Mouse (Mus musculus) gastrocnemius, adult 2 months (tissue): ENCODE results near the gene Foxn3. TPM values are rescaled to one million over a fixed set of nuclear protein-coding genes. Genes with fewer than 3 reads are reported as not detected.

Experiments used
- DNase-seq: peaks from one replicate; pipeline ENCODE4 v3.0.0; 2022
- H3K27ac ChIP-seq: fragments of 200-600 bp; 2 replicates; pipeline ENCODE4 v1.8.1; 2022; ENCODE audit warnings: mild to moderate bottlenecking
- H3K4me3 ChIP-seq: fragments of 200-600 bp; 2 replicates; pipeline ENCODE4 v1.8.1; 2022; ENCODE audit warnings: mild to moderate bottlenecking, moderate library complexity
- CTCF ChIP-seq: fragments of 200-600 bp; IDR thresholded peaks from 2 replicates; pipeline ENCODE4 v1.8.1; 2022; ENCODE audit warnings: antibody characterized with exemption, mild to moderate bottlenecking, moderate library complexity
- intact Hi-C: fragments of 180-260 bp; cut with DNase I; formaldehyde crosslinking; loops from one replicate; pipeline ENCODE4 v1.15.1; 2025
- total RNA-seq, 2 experiments: library from RNA; stranded (reverse); gene quantifications; 2 replicates each; pipeline ENCODE4 v1.2.3; 2021

The Foxn3 gene
- total RNA-seq, 2 experiments from 2014 or later = 190 to 201 TPM

DNA sequence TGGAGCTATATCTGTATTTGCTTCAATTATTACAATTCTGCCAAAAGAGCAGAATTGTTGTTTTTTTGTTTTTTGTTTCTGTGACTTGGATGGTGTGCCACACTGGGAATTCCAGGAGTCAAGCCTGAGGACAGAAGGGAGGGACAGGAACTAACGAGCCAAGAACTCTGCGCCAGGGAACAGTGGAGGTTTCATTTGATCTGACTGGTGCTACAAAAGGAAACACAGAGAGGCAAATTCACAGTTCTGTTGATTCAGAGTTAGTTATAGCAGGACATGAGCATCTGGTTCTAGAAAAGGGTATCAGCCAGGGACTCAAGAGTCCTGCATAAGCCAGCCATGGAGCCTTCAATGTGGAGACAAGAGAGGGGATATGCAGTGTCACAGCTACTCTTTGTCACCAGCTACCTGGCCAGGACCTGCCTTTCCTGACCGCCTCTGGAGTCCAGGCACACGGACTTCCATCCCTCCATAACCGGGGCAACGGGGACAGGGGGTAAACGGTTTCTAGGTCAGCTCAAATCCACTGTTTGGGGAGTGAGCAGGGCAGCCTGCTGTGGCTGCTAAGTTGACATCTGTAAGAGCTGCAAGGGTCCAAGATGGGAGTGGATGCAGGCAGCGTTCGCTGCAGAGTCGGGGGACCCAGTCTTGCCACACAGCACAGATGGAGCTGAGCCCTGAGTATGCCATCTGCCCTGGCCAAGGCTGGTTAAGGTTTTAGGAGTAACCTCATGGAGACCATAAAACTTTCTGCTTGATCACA lies 316.2 kb downstream of the Foxn3 start:
- TF ChIP-seq CTCF = no peak
- Histone ChIP-seq H3K4me3 (no peak overlapping the region), H3K27ac (peak overlapping the region; percentile 67)
- no peak for DNase-seq
- intact Hi-C loops = no loop called here

DNA sequence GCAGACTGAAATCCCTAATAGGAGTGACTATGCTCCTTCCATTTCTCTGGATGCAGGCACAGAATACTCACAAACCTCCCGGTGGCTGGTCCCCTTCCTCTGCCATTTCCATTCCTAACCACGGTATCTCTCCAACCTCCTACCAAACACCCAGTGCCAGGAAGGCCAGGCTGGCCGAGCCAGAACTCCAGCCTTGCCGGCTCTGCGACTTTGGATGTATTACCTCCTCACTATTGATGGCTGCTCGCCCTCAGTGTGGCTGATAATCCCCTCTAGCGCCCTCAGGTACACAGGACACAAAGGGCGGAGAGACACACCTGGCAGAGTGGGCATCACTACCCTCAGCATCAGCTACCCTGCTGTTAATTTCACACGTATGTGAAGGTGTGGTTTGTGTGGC lies 318.7 kb downstream of the Foxn3 start:
- DNase-seq = no peak
- intact Hi-C loops = no loop called here
- Histone ChIP-seq H3K4me3 (no peak overlapping the region), H3K27ac (no peak overlapping the region)
- no peak for TF ChIP-seq CTCF

DNA sequence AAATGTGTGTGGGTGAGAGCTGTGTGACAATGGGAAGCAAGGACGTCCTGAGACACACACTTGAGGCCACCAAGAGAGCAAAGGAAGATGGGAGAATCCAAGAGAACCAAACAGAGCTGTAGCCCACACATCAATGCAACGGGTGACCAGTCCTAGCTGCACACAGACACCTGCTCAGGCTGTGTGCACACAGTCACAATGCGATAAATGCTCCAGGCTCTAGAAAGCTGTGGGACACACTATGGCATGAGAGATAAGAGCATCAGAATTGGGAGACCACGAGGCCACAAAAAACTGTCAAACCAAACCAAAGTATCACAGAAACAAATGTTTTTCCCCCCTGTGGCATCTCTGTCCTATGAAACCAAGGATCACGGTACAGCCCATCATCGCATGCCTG lies 319.1 kb downstream of the Foxn3 start:
- no peak overlapping the region for H3K4me3 ChIP-seq
- TF ChIP-seq CTCF = no peak
- H3K27ac ChIP-seq = no peak overlapping the region
- no peak for DNase-seq
- intact Hi-C loops = no loop called here

DNA sequence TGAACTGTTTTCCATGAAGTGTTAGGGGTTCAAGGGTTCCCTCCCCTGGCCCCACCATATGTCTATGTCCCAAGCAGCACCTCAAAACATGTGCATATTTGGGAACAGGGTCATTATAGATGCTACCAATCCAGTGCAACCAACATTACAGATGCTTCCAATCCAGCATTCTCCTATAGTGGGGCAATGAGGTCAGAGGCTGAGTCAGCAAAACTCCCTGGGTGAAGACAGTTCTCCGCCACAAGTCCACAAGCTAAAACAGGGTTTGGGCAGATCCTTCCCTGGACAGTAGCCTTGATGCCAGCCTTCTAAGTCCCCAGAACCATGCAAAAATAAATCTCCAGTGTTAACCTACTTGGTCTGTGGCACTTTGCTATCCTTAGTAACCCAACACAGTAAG lies 320.1 kb downstream of the Foxn3 start:
- DNase-seq = no peak
- H3K27ac ChIP-seq = 0 out of 2 replicates have a peak overlapping the region, but pooled peaks have one; percentile 8
- no peak overlapping the region for H3K4me3 ChIP-seq
- intact Hi-C loops = no loop called here
- TF ChIP-seq CTCF = no peak

DNA sequence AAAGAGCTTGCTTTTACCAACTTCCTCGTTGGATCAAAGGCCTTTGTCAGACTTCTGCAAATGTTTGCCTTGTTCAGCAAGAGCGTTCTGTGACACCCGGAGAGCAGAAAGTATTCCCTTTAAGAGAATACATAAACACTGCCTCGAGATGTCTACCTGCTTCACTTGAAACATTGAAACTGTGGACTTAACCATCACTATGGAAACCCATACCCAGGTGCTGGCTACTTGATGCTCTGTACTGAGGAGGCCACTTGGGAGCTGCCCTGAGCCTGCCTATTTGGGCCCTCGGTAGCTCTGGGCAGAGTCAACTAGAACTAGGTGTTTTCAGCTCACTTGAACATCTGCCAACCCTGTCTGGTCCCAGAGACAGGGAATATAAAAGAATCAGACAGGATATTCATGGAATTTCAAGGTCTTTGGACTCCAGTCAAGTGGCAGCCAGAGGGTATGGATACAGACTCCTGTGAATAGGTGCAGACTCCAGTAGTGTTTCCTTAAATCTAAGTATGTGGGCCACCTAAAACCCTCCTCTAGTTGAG lies 323.1 kb downstream of the Foxn3 start:
- intact Hi-C loops = no loop called here
- DNase-seq = no peak
- TF ChIP-seq CTCF = no peak
- Histone ChIP-seq H3K27ac (peak overlapping the region; percentile 41), H3K4me3 (no peak overlapping the region)

DNA sequence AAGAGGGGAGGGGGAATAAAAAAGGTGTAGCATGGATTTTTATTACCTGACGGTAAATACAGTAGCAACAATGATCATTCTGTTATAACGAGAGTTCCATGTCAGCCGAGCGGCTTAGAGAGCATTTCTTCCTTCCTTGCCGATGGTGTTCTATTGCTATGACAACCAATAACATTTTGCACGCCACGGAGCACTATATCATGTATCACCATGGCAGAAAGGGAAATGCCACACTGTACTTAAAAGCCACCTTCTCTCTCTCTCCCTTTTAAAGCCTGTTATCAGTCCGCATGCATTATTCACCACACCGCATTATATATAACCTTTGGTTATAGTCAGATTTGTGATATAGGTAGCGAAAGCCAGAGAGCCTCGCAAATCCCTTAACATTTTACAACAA lies 323.6 kb downstream of the Foxn3 start:
- intact Hi-C loops = no loop called here

DNA sequence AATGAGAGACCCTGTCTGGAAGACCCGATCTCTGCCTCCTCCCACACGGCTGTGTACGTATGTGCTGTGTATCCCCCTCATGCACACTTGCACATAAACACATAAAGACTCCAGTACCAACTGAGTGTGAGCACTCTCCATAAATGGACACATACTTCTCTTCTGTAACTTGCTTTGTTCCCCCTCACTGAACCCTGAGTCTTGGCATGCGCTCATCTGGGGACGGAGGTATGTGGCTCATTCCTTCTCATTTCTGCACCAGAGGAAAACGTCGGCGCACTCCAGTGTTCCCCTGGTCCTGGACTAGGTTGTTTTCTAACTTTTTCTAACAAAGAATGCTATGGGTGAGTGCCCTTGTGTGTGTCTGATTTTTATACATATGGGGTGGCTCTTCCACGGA lies 325.9 kb downstream of the Foxn3 start:
- Histone ChIP-seq H3K4me3 (no peak overlapping the region), H3K27ac (no peak overlapping the region)
- intact Hi-C loops = no loop called here
- TF ChIP-seq CTCF = no peak
- DNase-seq = no peak

More for the DNA sequence above, 323.6 kb downstream of the Foxn3 start:
- DNase-seq = no peak
- TF ChIP-seq CTCF = no peak
- H3K4me3 ChIP-seq = no peak overlapping the region
- peak overlapping the region; percentile 41 for H3K27ac ChIP-seq

DNA sequence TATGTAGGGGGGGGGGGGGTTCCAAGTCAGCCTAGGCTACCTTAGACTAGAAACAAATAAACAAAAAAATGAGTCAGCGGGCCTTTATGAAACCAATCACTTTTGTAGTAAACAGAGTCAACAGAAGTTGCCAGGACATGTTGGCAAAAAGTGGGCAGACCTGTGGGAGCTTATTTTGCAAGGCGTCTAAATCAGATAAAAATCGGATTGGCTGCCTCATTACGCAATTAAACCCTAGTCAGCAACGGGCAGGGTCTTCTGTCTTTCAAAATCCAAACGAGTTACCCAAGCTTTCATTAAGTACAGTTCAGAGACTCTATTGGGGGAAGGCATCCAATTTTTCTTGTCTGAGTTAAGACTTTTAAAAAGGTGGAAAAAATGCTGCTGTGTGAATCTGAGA lies 329.0 kb downstream of the Foxn3 start:
- peak overlapping the region; percentile 77 for H3K27ac ChIP-seq
- no peak for TF ChIP-seq CTCF
- DNase-seq = no peak
- no peak overlapping the region for H3K4me3 ChIP-seq
- intact Hi-C loops = no loop called here

DNA sequence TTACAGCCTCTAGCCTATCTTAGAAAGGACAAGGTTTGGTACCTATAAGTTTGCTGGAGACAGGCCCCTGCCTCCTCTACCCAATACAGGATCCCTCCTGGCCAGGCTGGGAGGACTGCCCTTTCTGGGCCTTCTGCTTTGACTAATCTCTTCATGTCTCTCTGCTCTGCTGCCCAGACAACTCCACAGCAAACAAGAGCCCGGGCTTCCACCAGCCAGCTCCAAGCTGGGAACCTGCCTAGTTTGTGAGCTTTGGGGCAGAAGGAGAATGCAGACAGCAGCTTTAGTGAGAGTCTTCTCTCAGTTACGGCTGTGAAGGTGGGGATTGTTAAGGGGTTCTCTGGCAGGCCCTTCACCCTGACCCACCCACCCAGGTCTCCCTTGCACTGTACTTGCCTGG lies 330.0 kb downstream of the Foxn3 start:
- intact Hi-C loops = no loop called here
- H3K27ac ChIP-seq = peak overlapping the region; percentile 77
- TF ChIP-seq CTCF = no peak
- peak; percentile 54 for DNase-seq
- no peak overlapping the region; the same call in 1 of the 2 replicates for H3K4me3 ChIP-seq

DNA sequence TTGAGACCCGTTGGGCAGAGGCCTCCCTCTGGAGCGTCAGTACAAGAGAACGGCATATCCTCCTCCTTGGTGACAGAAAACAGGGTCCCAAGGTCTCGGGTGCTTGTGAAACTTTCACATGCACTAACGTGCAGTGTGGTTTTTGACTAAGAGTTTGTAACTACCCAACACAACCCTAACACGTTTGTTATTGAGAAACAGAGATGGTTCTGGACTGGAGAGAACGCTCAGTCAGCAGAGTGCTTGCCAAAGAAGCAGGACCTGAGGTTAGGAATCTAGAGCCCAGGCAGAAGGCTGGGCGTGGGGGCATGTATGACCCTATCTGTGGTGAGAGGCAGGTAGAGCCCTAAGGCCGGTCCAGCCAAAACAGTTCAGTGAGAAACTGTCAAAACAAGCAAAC lies 330.9 kb downstream of the Foxn3 start:
- TF ChIP-seq CTCF = no peak
- H3K27ac ChIP-seq = peak overlapping the region; percentile 31; the same call in 1 of the 2 replicates
- intact Hi-C loops = no loop called here

DNA sequence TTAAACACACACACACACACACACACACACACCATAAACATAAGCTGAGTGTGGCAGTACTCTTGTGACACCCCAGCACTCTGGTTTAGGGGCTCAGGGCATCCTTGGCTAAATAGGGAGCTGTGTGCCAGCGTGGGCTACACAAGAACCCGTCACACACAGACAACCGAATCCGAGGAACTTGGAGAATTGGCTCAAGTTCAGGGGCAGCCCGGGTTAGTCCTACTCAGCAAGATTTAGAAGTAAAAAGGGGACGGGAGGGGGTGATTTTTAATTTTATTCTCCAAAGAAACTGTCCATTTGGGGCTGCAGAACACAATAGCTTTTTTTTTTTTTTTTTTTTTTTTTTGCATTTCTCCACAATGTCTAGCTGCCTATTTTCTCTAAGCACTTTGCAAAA lies 332.1 kb downstream of the Foxn3 start:
- Histone ChIP-seq H3K4me3 (no peak overlapping the region), H3K27ac (no peak overlapping the region)
- intact Hi-C loops = no loop called here
- no peak for DNase-seq
- no peak for TF ChIP-seq CTCF

More for the DNA sequence above, 330.9 kb downstream of the Foxn3 start:
- no peak for DNase-seq
- no peak overlapping the region for H3K4me3 ChIP-seq

DNA sequence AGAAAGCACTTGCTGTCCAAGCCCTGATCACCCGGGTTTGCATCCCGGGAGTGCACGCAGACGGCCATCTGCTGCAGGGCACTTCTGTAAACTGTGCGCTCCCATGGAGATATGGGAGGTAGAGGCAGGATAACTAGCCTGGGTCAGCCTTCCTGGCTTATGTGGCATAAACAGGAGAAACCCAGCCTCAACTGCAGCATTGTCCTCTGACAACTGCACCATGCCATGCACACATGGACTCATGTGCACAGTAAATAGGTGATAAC lies 332.7 kb downstream of the Foxn3 start:
- Histone ChIP-seq H3K4me3 (no peak overlapping the region), H3K27ac (no peak overlapping the region)
- no peak for TF ChIP-seq CTCF
- intact Hi-C loops = no loop called here
- no peak for DNase-seq

DNA sequence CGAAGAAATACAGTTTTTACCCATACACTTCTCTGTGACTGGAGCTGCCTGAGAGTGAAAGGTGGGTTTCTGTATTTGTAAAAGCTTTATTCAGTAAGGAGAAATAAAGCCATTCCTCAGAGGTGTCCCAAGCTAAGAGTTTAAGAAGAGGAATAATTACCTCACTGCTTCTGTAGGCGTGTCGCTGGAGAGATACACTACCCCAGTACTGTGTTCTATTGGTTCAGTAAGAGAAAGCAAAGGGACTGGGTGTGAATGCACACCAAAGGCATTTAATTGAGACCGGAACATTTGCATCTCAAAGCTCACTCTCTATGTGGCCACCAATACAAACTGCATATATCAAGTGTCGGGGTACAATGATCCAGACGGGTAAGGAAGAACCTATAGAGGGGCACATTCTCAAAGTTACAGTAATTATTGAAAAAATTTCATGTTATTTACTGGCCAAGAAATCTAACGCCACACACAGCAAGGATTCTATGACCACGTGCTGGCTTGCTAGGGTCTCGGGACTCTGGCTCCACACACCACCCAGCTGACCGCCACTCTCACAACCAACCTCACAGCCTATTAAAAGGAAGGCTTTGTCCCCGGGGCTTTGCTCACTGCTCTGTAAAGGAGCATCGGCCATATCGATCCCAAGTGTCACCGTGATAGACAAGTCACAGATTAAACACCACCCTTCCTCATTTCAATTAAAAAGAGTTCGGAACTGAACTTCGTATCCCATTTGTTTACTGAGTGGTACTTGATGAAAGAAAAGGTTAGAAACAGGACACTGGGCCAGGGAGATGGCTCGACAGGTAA lies 333.2 kb downstream of the Foxn3 start:
- no peak overlapping the region for H3K4me3 ChIP-seq
- no peak overlapping the region; the same call in 1 of the 2 replicates for H3K27ac ChIP-seq
- intact Hi-C loops = no loop called here
- TF ChIP-seq CTCF = no peak
- no peak for DNase-seq
